Mouse (Mus musculus): ENCODE measurements around the gene Mfap1b. TPM values are rescaled to one million over a fixed set of nuclear protein-coding genes. Genes with fewer than 3 reads are reported as not detected.

Mfap1b gene
- polyA plus RNA-seq, 1 experiment from 2014 or later = 74.3 TPM

- Histone ChIP-seq H3K4me1 (replicated peaks) (peaks cover 28% of the 10 kb centered on the region), H3K9me3 (no peaks in the 10 kb centered on the region), H3K27me3 (peaks cover 35% of the 10 kb centered on the region), H3K9ac (no peak overlapping the region), H3K4me2 (no peak overlapping the region), H3K4me3 (no peak overlapping the region), H3K36me3 (0 out of 2 replicates have a peak, but pooled peaks cover 2% of the 10 kb centered on the region), H3K27ac (replicated peaks) (no peak overlapping the region)
- WGBS = 88% methylated on average over 3 of the region's 3 CpGs
- no peak for ATAC-seq (ENCODE audit: low read depth)
These were observed 28.8 kb downstream of the Mfap1b start for GRCm38 (mm10) chr2:121445117-121445516.

GRCm38 (mm10) chr2:121444178-121444577 lies 29.7 kb downstream of the Mfap1b start, which contains the start of gene Ell3:
TSS of gene Ell3 (minus strand) at chr2:121444278.
- H3K4me1 ChIP-seq (replicated peaks) = peaks cover 26% of the 10 kb centered on the region
- ATAC-seq (ENCODE audit: low read depth) = no peak
- no peaks in the 10 kb centered on the region for H3K9me3 ChIP-seq
- H3K4me2 ChIP-seq = peak within 1 kb of the TSS; percentile 58
- H3K27ac ChIP-seq (replicated peaks) = no peak within 1 kb of the TSS
- 0 out of 2 replicates have a peak within 1 kb of the TSS, but pooled peaks have one; percentile 33 for H3K4me3 ChIP-seq
- H3K36me3 ChIP-seq = peaks cover 11% of the 10 kb centered on the region
- H3K27me3 ChIP-seq = peaks cover 41% of the 10 kb centered on the region
- 91% methylated on average over 1 of the region's 1 CpGs for WGBS
- no peak within 1 kb of the TSS for H3K9ac ChIP-seq

- H3K4me3 ChIP-seq = peak overlapping the region; percentile 33
- no peaks in the 10 kb centered on the region for H3K9me3 ChIP-seq
- no peak overlapping the region for H3K27ac ChIP-seq (replicated peaks)
- H3K4me2 ChIP-seq = peak overlapping the region; percentile 58
- peak overlapping the region; percentile 22; the same call in 1 of the 2 replicates for H3K9ac ChIP-seq
- peaks cover 41% of the 10 kb centered on the region for H3K27me3 ChIP-seq
- peaks cover 20% of the 10 kb centered on the region for H3K4me1 ChIP-seq (replicated peaks)
- no peak for ATAC-seq (ENCODE audit: low read depth)
- WGBS = 7% methylated on average over 8 of the region's 8 CpGs
- H3K36me3 ChIP-seq = peaks cover 23% of the 10 kb centered on the region
These were observed 30.9 kb downstream of the Mfap1b start for GRCm38 (mm10) chr2:121443068-121443349.

GRCm38 (mm10) chr2:121442259-121443067 lies 31.4 kb downstream of the Mfap1b start:
- 2% methylated on average over 30 of the region's 30 CpGs for WGBS
- H3K4me1 ChIP-seq (replicated peaks) = peaks cover 17% of the 10 kb centered on the region
- H3K27me3 ChIP-seq = peaks cover 41% of the 10 kb centered on the region
- H3K36me3 ChIP-seq = peaks cover 28% of the 10 kb centered on the region
- H3K9me3 ChIP-seq = no peaks in the 10 kb centered on the region
- H3K4me2 ChIP-seq = peak overlapping the region; percentile 58
- H3K4me3 ChIP-seq = peak overlapping the region; percentile 33
- peak overlapping the region; percentile 22 for H3K9ac ChIP-seq
- ATAC-seq (ENCODE audit: low read depth) = no peak
- H3K27ac ChIP-seq (replicated peaks) = no peak overlapping the region

- peak overlapping the region; percentile 58 for H3K4me2 ChIP-seq
- no peak for ATAC-seq (ENCODE audit: low read depth)
- H3K4me3 ChIP-seq = peak overlapping the region; percentile 33
- H3K27ac ChIP-seq (replicated peaks) = no peak overlapping the region
- H3K36me3 ChIP-seq = peaks cover 35% of the 10 kb centered on the region
- H3K9ac ChIP-seq = peak overlapping the region; percentile 22; the same call in 1 of the 2 replicates
- H3K4me1 ChIP-seq (replicated peaks) = peaks cover 17% of the 10 kb centered on the region
- WGBS = 12% methylated on average over 11 of the region's 11 CpGs
- peaks cover 41% of the 10 kb centered on the region for H3K27me3 ChIP-seq
- H3K9me3 ChIP-seq = no peaks in the 10 kb centered on the region
These were observed 32.1 kb downstream of the Mfap1b start for GRCm38 (mm10) chr2:121441800-121442199.

- no peak overlapping the region for H3K9ac ChIP-seq
- H3K27ac ChIP-seq (replicated peaks) = no peak overlapping the region
- no peak overlapping the region for H3K4me2 ChIP-seq
- WGBS = 61% methylated on average over 5 of the region's 5 CpGs
- peaks cover 40% of the 10 kb centered on the region for H3K36me3 ChIP-seq
- no peak overlapping the region for H3K4me3 ChIP-seq
- no peak for ATAC-seq (ENCODE audit: low read depth)
- no peaks in the 10 kb centered on the region for H3K9me3 ChIP-seq
- peaks cover 41% of the 10 kb centered on the region for H3K27me3 ChIP-seq
- H3K4me1 ChIP-seq (replicated peaks) = peaks cover 17% of the 10 kb centered on the region
These were observed 32.8 kb downstream of the Mfap1b start for GRCm38 (mm10) chr2:121440834-121441605.

GRCm38 (mm10) chr2:121439746-121440145 lies 34.1 kb downstream of the Mfap1b start:
- no peak for ATAC-seq (ENCODE audit: low read depth)
- WGBS = 69% methylated on average over 4 of the region's 4 CpGs
- peaks cover 53% of the 10 kb centered on the region for H3K36me3 ChIP-seq

GRCm38 (mm10) chr2:121434854-121435253 lies 39.0 kb downstream of the Mfap1b start:
- Histone ChIP-seq H3K36me3 (peaks cover 96% of the 10 kb centered on the region), H3K9ac (no peak overlapping the region), H3K27ac (replicated peaks) (no peak overlapping the region), H3K4me2 (no peak overlapping the region), H3K4me1 (replicated peaks) (no peaks in the 10 kb centered on the region), H3K27me3 (0 out of 2 replicates have a peak, but pooled peaks cover 3% of the 10 kb centered on the region), H3K4me3 (no peak overlapping the region), H3K9me3 (no peaks in the 10 kb centered on the region)
- 97% methylated on average over 1 of the region's 1 CpGs for WGBS
- ATAC-seq (ENCODE audit: low read depth) = no peak

More at GRCm38 (mm10) chr2:121439746-121440145, 34.1 kb downstream of the Mfap1b start:
- Histone ChIP-seq H3K4me1 (replicated peaks) (peaks cover 17% of the 10 kb centered on the region), H3K9me3 (no peaks in the 10 kb centered on the region), H3K27me3 (peaks cover 41% of the 10 kb centered on the region), H3K27ac (replicated peaks) (no peak overlapping the region), H3K4me2 (no peak overlapping the region), H3K9ac (no peak overlapping the region), H3K4me3 (no peak overlapping the region)

- no peak overlapping the region for H3K9ac ChIP-seq
- no peaks in the 10 kb centered on the region for H3K9me3 ChIP-seq
- 93% methylated on average over 2 of the region's 2 CpGs for WGBS
- no peak overlapping the region for H3K4me3 ChIP-seq
- H3K27me3 ChIP-seq = no peaks in the 10 kb centered on the region
- H3K36me3 ChIP-seq = peaks cover 85% of the 10 kb centered on the region
- ATAC-seq (ENCODE audit: low read depth) = no peak
- H3K27ac ChIP-seq (replicated peaks) = no peak overlapping the region
- H3K4me1 ChIP-seq (replicated peaks) = no peaks in the 10 kb centered on the region
- no peak overlapping the region for H3K4me2 ChIP-seq
These were observed 48.0 kb downstream of the Mfap1b start for GRCm38 (mm10) chr2:121425890-121426289.

GRCm38 (mm10) chr2:121423166-121423565 lies 50.7 kb downstream of the Mfap1b start:
- Histone ChIP-seq H3K27me3 (no peaks in the 10 kb centered on the region), H3K27ac (replicated peaks) (no peak overlapping the region), H3K9ac (no peak overlapping the region), H3K36me3 (peaks cover 72% of the 10 kb centered on the region), H3K4me1 (replicated peaks) (peaks cover 9% of the 10 kb centered on the region), H3K9me3 (no peaks in the 10 kb centered on the region), H3K4me3 (no peak overlapping the region), H3K4me2 (no peak overlapping the region)
- whole genome bisulfite sequencing = 96% methylated on average over 2 of the region's 2 CpGs
- ATAC-seq (ENCODE audit: low read depth) = no peak

GRCm38 (mm10) chr2:121418476-121418875 lies 55.4 kb downstream of the Mfap1b start:
- H3K4me2 ChIP-seq = no peak overlapping the region
- WGBS = 87% methylated on average over 3 of the region's 3 CpGs
- peaks cover 46% of the 10 kb centered on the region for H3K4me1 ChIP-seq (replicated peaks)
- H3K27ac ChIP-seq (replicated peaks) = no peak overlapping the region
- ATAC-seq (ENCODE audit: low read depth) = no peak
- peaks cover 47% of the 10 kb centered on the region for H3K36me3 ChIP-seq
- H3K9ac ChIP-seq = no peak overlapping the region
- no peaks in the 10 kb centered on the region for H3K9me3 ChIP-seq
- H3K27me3 ChIP-seq = no peaks in the 10 kb centered on the region
- no peak overlapping the region for H3K4me3 ChIP-seq

GRCm38 (mm10) chr2:121416356-121416755 lies 57.5 kb downstream of the Mfap1b start:
- Histone ChIP-seq H3K4me1 (replicated peaks) (peaks cover 60% of the 10 kb centered on the region), H3K4me2 (peak overlapping the region; percentile 79), H3K36me3 (peaks cover 27% of the 10 kb centered on the region), H3K9ac (no peak overlapping the region), H3K4me3 (0 out of 2 replicates have a peak overlapping the region, but pooled peaks have one; percentile 2), H3K27ac (replicated peaks) (no peak overlapping the region), H3K27me3 (no peaks in the 10 kb centered on the region), H3K9me3 (no peaks in the 10 kb centered on the region)
- WGBS = 91% methylated on average over 6 of the region's 6 CpGs
- no peak for ATAC-seq (ENCODE audit: low read depth)
